ENCODE assay signal across 9 mouse cellular contexts in genomic region chr7:44471880-44472557, GRCm38 (mm10). TPM values are rescaled to one million over a fixed set of nuclear protein-coding genes. Genes with fewer than 3 reads are reported as not detected.
DNase-seq lines count a peak whose midpoint lies in the region; ATAC-seq lines count a peak whose summit lies in the region.
"Had no signal": no experiment of that assay in that cellular context is flagged by ENCODE, and none has a peak within 500 bp of the region (broad histone marks: within the 10 kb centered on the region; RNA-seq: fewer than 3 reads in every experiment).

No protein-coding gene starts in this region.

- 0 out of 2 replicates have a peak overlapping the region, but pooled peaks have one; percentile 8 for H3K9ac ChIP-seq in limb, embryonic 13.5 days
- H3K9ac ChIP-seq in embryonic facial prominence, embryonic 15.5 days: no peak overlapping the region
- peak overlapping the region; percentile 96 for H3K9ac ChIP-seq in heart, embryonic 11.5 days (ENCODE audit: low read depth, low read length)
- H3K9ac ChIP-seq in lung, embryonic 16.5 days (ENCODE audit: low read length): no peak overlapping the region

- WGBS in limb, embryonic 13.5 days: 41% methylated on average over 6 of the region's 6 CpGs
- WGBS in limb, embryonic 10.5 days: 54% methylated on average over 6 of the region's 6 CpGs
- 29% methylated on average over 6 of the region's 6 CpGs for WGBS in embryonic facial prominence, embryonic 15.5 days
- WGBS in heart, embryonic 11.5 days (ENCODE audit: insufficient replicate concordance): 24% methylated on average over 6 of the region's 6 CpGs
- 11% methylated on average over 6 of the region's 6 CpGs for WGBS in lung, embryonic 16.5 days

- H3K4me1 ChIP-seq in limb, embryonic 13.5 days: peaks cover 42% of the 10 kb centered on the region
- H3K4me1 ChIP-seq in limb, embryonic 10.5 days: peaks cover 40% of the 10 kb centered on the region
- peaks cover 45% of the 10 kb centered on the region for H3K4me1 ChIP-seq in embryonic facial prominence, embryonic 15.5 days
- H3K4me1 ChIP-seq in heart, embryonic 11.5 days (ENCODE audit: control insufficient read depth, insufficient read depth, low read length): peaks cover 61% of the 10 kb centered on the region
- H3K4me1 ChIP-seq in lung, embryonic 16.5 days (replicated peaks; ENCODE audit: control insufficient read depth, insufficient read depth, low read length): peaks cover 63% of the 10 kb centered on the region

- H3K4me3 ChIP-seq in limb, embryonic 13.5 days: no peak overlapping the region
- H3K4me3 ChIP-seq in limb, embryonic 10.5 days: no peak overlapping the region
- no peak overlapping the region for H3K4me3 ChIP-seq in embryonic facial prominence, embryonic 15.5 days (replicated peaks)
- H3K4me3 ChIP-seq in heart, embryonic 11.5 days (ENCODE audit: low read depth, low read length): no peak overlapping the region
- no peak overlapping the region for H3K4me3 ChIP-seq in lung, embryonic 16.5 days (ENCODE audit: low read length)

- no peak overlapping the region for H3K4me2 ChIP-seq in limb, embryonic 13.5 days (replicated peaks)
- no peak overlapping the region for H3K4me2 ChIP-seq in embryonic facial prominence, embryonic 15.5 days (replicated peaks)
- peak overlapping the region; percentile 71 for H3K4me2 ChIP-seq in heart, embryonic 11.5 days
- H3K4me2 ChIP-seq in lung, embryonic 16.5 days (ENCODE audit: low read depth, low read length): no peak overlapping the region

- H3K36me3 ChIP-seq in limb, embryonic 13.5 days: peaks cover 9% of the 10 kb centered on the region
- peaks cover 4% of the 10 kb centered on the region for H3K36me3 ChIP-seq in limb, embryonic 10.5 days
- peaks cover 4% of the 10 kb centered on the region; the same call in 1 of the 2 replicates for H3K36me3 ChIP-seq in embryonic facial prominence, embryonic 15.5 days
- H3K36me3 ChIP-seq in heart, embryonic 11.5 days (ENCODE audit: control insufficient read depth, insufficient read depth, low read length): no peaks in the 10 kb centered on the region
- H3K36me3 ChIP-seq in lung, embryonic 16.5 days (ENCODE audit: control insufficient read depth, insufficient read depth, low read length): 0 out of 2 replicates have a peak, but pooled peaks cover 2% of the 10 kb centered on the region

- H3K27ac ChIP-seq in limb, embryonic 13.5 days: peak overlapping the region; percentile 55; the same call in 1 of the 2 replicates
- H3K27ac ChIP-seq in limb, embryonic 10.5 days: no peak overlapping the region
- H3K27ac ChIP-seq in embryonic facial prominence, embryonic 15.5 days (replicated peaks): peak overlapping the region; percentile 51; the same call in 1 of the 2 replicates
- peak overlapping the region; percentile 100 for H3K27ac ChIP-seq in heart, embryonic 11.5 days (ENCODE audit: low read depth, low read length)
- peak overlapping the region; percentile 84 for H3K27ac ChIP-seq in lung, embryonic 16.5 days (ENCODE audit: low read length)

- DNase-seq in limb, embryonic 10.5 days (ENCODE audit: low spot score): no peak
- no peak for DNase-seq in embryo, embryonic 9.5 days (ENCODE audit: extremely low spot score)
- no peak for DNase-seq in layer of hippocampus, adult 9-10 months (ENCODE audit: low spot score)

- ATAC-seq in limb, embryonic 13.5 days (ENCODE audit: low FRiP score, low read depth): no peak
- peak; percentile 12; the same call in 1 of the 2 replicates for ATAC-seq in embryonic facial prominence, embryonic 15.5 days (ENCODE audit: insufficient number of reproducible peaks, low FRiP score, low TSS enrichment, low read depth)
- ATAC-seq in heart, embryonic 11.5 days (replicated peaks; ENCODE audit: insufficient number of reproducible peaks, low FRiP score, low TSS enrichment): peak; percentile 23
- peak; percentile 63 for ATAC-seq in lung, embryonic 16.5 days (ENCODE audit: low read depth)
- ATAC-seq: Patski had no signal

- peaks cover 44% of the 10 kb centered on the region for H3K27me3 ChIP-seq in limb, embryonic 13.5 days
- H3K27me3 ChIP-seq in limb, embryonic 10.5 days (ENCODE audit: low read depth, poor library complexity, severe bottlenecking): peaks cover 43% of the 10 kb centered on the region
- H3K27me3 ChIP-seq in embryonic facial prominence, embryonic 15.5 days: peaks cover 24% of the 10 kb centered on the region
- H3K27me3 ChIP-seq in heart, embryonic 11.5 days (ENCODE audit: control insufficient read depth, insufficient read depth, low read length): no peaks in the 10 kb centered on the region
- no peaks in the 10 kb centered on the region; the same call in 1 of the 2 replicates for H3K27me3 ChIP-seq in lung, embryonic 16.5 days (ENCODE audit: control insufficient read depth, insufficient read depth, low read depth, low read length)

- no peaks in the 10 kb centered on the region for H3K9me3 ChIP-seq in limb, embryonic 13.5 days
- H3K9me3 ChIP-seq in limb, embryonic 10.5 days (replicated peaks): no peaks in the 10 kb centered on the region
- no peaks in the 10 kb centered on the region for H3K9me3 ChIP-seq in embryonic facial prominence, embryonic 15.5 days (replicated peaks)
- no peaks in the 10 kb centered on the region for H3K9me3 ChIP-seq in heart, embryonic 11.5 days (replicated peaks; ENCODE audit: control insufficient read depth, low read length)
- H3K9me3 ChIP-seq in lung, embryonic 16.5 days (ENCODE audit: control insufficient read depth, low read length): no peaks in the 10 kb centered on the region

RNA-seq across cellular contexts. Expression of gene Josd2, which starts 4.2 kb away (rescaled TPM):
- polyA plus RNA-seq in limb, embryonic 13.5 days (2015; fragmentation: Nextera tagmentation; extraction: Ambion mirVana): 87.7 and 91.3 TPM in 2 replicates
- 72.6 and 73.3 TPM in 2 replicates for polyA plus RNA-seq in limb, embryonic 10.5 days (2016; fragmentation: Nextera tagmentation; extraction: Ambion mirVana)
- 121 and 124 TPM in 2 replicates for polyA plus RNA-seq in embryonic facial prominence, embryonic 15.5 days (2015; fragmentation: Nextera tagmentation; extraction: Ambion mirVana)
- polyA plus RNA-seq in heart, embryonic 11.5 days (2014; fragmentation: Nextera tagmentation; extraction: Ambion mirVana): 169 and 181 TPM in 2 replicates
- 115 and 116 TPM in 2 replicates for polyA plus RNA-seq in lung, embryonic 16.5 days (2015; fragmentation: Nextera tagmentation; extraction: Ambion mirVana)

RNA-seq across cellular contexts. Expression of gene Aspdh, which starts 6.8 kb away (rescaled TPM):
- polyA plus RNA-seq in limb, embryonic 13.5 days (2015; fragmentation: Nextera tagmentation; extraction: Ambion mirVana): 0.36 TPM in 1 of 2 replicates, not detected in the other
- not detected in 2 replicates for polyA plus RNA-seq in limb, embryonic 10.5 days (2016; fragmentation: Nextera tagmentation; extraction: Ambion mirVana)
- polyA plus RNA-seq in embryonic facial prominence, embryonic 15.5 days (2015; fragmentation: Nextera tagmentation; extraction: Ambion mirVana): 0.20 and 0.81 TPM in 2 replicates
- polyA plus RNA-seq in heart, embryonic 11.5 days (2014; fragmentation: Nextera tagmentation; extraction: Ambion mirVana): 1.3 and 1.5 TPM in 2 replicates
- polyA plus RNA-seq in lung, embryonic 16.5 days (2015; fragmentation: Nextera tagmentation; extraction: Ambion mirVana): 0.62 and 1.3 TPM in 2 replicates
- polyA plus RNA-seq: limb, embryonic 11.5 days; Patski had no signal

RNA-seq across cellular contexts. Expression of gene Emc10, which starts 24.3 kb away (rescaled TPM):
- 104 and 106 TPM in 2 replicates for polyA plus RNA-seq in limb, embryonic 13.5 days (2015; fragmentation: Nextera tagmentation; extraction: Ambion mirVana)
- 78.6 and 91.4 TPM in 2 replicates for polyA plus RNA-seq in limb, embryonic 10.5 days (2016; fragmentation: Nextera tagmentation; extraction: Ambion mirVana)
- 140 and 149 TPM in 2 replicates for polyA plus RNA-seq in embryonic facial prominence, embryonic 15.5 days (2015; fragmentation: Nextera tagmentation; extraction: Ambion mirVana)
- 75.1 and 87.1 TPM in 2 replicates for polyA plus RNA-seq in heart, embryonic 11.5 days (2014; fragmentation: Nextera tagmentation; extraction: Ambion mirVana)
- 94.0 TPM in 2 replicates for polyA plus RNA-seq in lung, embryonic 16.5 days (2015; fragmentation: Nextera tagmentation; extraction: Ambion mirVana)

RNA-seq across cellular contexts. Expression of gene Fam71e1, which starts 24.4 kb away (rescaled TPM):
- 22.4 and 22.9 TPM in 2 replicates for polyA plus RNA-seq in limb, embryonic 13.5 days (2015; fragmentation: Nextera tagmentation; extraction: Ambion mirVana)
- 10.6 and 16.5 TPM in 2 replicates for polyA plus RNA-seq in limb, embryonic 10.5 days (2016; fragmentation: Nextera tagmentation; extraction: Ambion mirVana)
- 12.0 and 14.7 TPM in 2 replicates for polyA plus RNA-seq in embryonic facial prominence, embryonic 15.5 days (2015; fragmentation: Nextera tagmentation; extraction: Ambion mirVana)
- polyA plus RNA-seq in heart, embryonic 11.5 days (2014; fragmentation: Nextera tagmentation; extraction: Ambion mirVana): 8.9 and 10.6 TPM in 2 replicates
- 9.5 and 9.9 TPM in 2 replicates for polyA plus RNA-seq in lung, embryonic 16.5 days (2015; fragmentation: Nextera tagmentation; extraction: Ambion mirVana)

RNA-seq across cellular contexts. Expression of gene Lrrc4b, which starts 43.2 kb away (rescaled TPM):
- 1.00 and 1.2 TPM in 2 replicates for polyA plus RNA-seq in limb, embryonic 13.5 days (2015; fragmentation: Nextera tagmentation; extraction: Ambion mirVana)
- 0.06 and 0.21 TPM in 2 replicates for polyA plus RNA-seq in limb, embryonic 10.5 days (2016; fragmentation: Nextera tagmentation; extraction: Ambion mirVana)
- 1.3 TPM in 2 replicates for polyA plus RNA-seq in embryonic facial prominence, embryonic 15.5 days (2015; fragmentation: Nextera tagmentation; extraction: Ambion mirVana)
- polyA plus RNA-seq in heart, embryonic 11.5 days (2014; fragmentation: Nextera tagmentation; extraction: Ambion mirVana): 2.4 and 3.5 TPM in 2 replicates
- 0.36 and 0.57 TPM in 2 replicates for polyA plus RNA-seq in lung, embryonic 16.5 days (2015; fragmentation: Nextera tagmentation; extraction: Ambion mirVana)

Comparison
In these comparisons a context has a peak if more than half of its experiments do, and no peak if none do; other contexts are left out.
1. H3K9ac ChIP-seq: peak in limb, embryonic 13.5 days (single experiment) and heart, embryonic 11.5 days (single experiment); none in embryonic facial prominence, embryonic 15.5 days (single experiment) and lung, embryonic 16.5 days (single experiment).